10 mouse cellular contexts compared by ENCODE assay signal in genomic region chr7:16729563-16729962, GRCm38 (mm10). TPM values are rescaled to one million over a fixed set of nuclear protein-coding genes. Genes with fewer than 3 reads are reported as not detected.
DNase-seq lines count a peak whose midpoint lies in the region; ATAC-seq and TF ChIP-seq lines count a peak whose summit lies in the region.
"Not testable (repeated sequence)": the region's sequence is repeated elsewhere in the genome, so short reads cannot be mapped to it uniquely, and the experiment has no call there.
"Had no signal": no experiment of that assay in that cellular context is flagged by ENCODE, and none has a peak within 500 bp of the region (broad histone marks: within the 10 kb centered on the region; RNA-seq: fewer than 3 reads in every experiment).

No protein-coding gene starts in this region.

- H3K79me2 ChIP-seq in liver, adult 2 months (ENCODE audit: control insufficient read depth, insufficient read depth, low read length); macrophage (ENCODE audit: inconsistent target): not testable (repeated sequence)

- H3K27ac ChIP-seq in forebrain, embryonic 14.5 days (ENCODE audit: low read depth, low read length); kidney, embryonic 14.5 days (ENCODE audit: low read depth, low read length); liver, adult 2 months (replicated peaks; ENCODE audit: insufficient read depth, low read depth, low read length): not testable (repeated sequence)
- H3K27ac ChIP-seq in hindbrain, embryonic 10.5 days: peak overlapping the region; percentile 19
- H3K27ac ChIP-seq in macrophage: peak overlapping the region; percentile 2; the same call in 1 of the 2 replicates

- H3K4me1 ChIP-seq in forebrain, embryonic 14.5 days (ENCODE audit: control insufficient read depth, insufficient read depth, low read length); liver, adult 2 months (ENCODE audit: control insufficient read depth, insufficient read depth, low read length): not testable (repeated sequence)
- peaks cover 17% of the 10 kb centered on the region for H3K4me1 ChIP-seq in hindbrain, embryonic 10.5 days (replicated peaks)
- H3K4me1 ChIP-seq in kidney, embryonic 14.5 days (ENCODE audit: control insufficient read depth, insufficient read depth, low read length): peaks cover 12% of the 10 kb centered on the region

- ATAC-seq in forebrain, embryonic 14.5 days: peak; percentile 40; the same call in 1 of the 2 replicates
- peak; percentile 55 for ATAC-seq in kidney, embryonic 14.5 days (ENCODE audit: low FRiP score, low TSS enrichment)

- WGBS in forebrain, embryonic 14.5 days: 7% methylated on average over 7 of the region's 7 CpGs
- WGBS in hindbrain, embryonic 10.5 days: 7% methylated on average over 7 of the region's 7 CpGs
- WGBS in kidney, embryonic 14.5 days: 0% methylated on average over 7 of the region's 7 CpGs
- WGBS in liver, adult 2 months: under 1% methylated on average over 7 of the region's 7 CpGs
- under 1% methylated on average over 7 of the region's 7 CpGs for WGBS in macrophage (ENCODE audit: missing documents)

- H3K9me3 ChIP-seq in forebrain, embryonic 14.5 days (replicated peaks; ENCODE audit: control insufficient read depth, low read length); hindbrain, embryonic 10.5 days; kidney, embryonic 14.5 days (ENCODE audit: control insufficient read depth, low read length): not testable (repeated sequence)

- H3K9ac ChIP-seq in forebrain, embryonic 14.5 days (ENCODE audit: low read length); liver, adult 2 months (ENCODE audit: low read depth, low read length): not testable (repeated sequence)
- H3K9ac ChIP-seq in kidney, embryonic 14.5 days (ENCODE audit: low read depth, low read length): peak overlapping the region; percentile 31; the same call in 1 of the 2 replicates

- H3K27me3 ChIP-seq in forebrain, embryonic 14.5 days (replicated peaks; ENCODE audit: control insufficient read depth, insufficient read depth, low read length); hindbrain, embryonic 10.5 days (ENCODE audit: insufficient read depth, poor library complexity, severe bottlenecking); kidney, embryonic 14.5 days (ENCODE audit: control insufficient read depth, insufficient read depth, low read length); liver, adult 2 months (ENCODE audit: control insufficient read depth, insufficient read depth, low read length): not testable (repeated sequence)

- TF ChIP-seq CTCF in brain, embryonic 14.5 days (IDR thresholded peaks at IDR 0.05; ENCODE audit: borderline replicate concordance, extremely low read depth, insufficient read depth, insufficient read length); liver, adult 2 months (IDR thresholded peaks at IDR 0.05; ENCODE audit: low read depth, low read length): not testable (repeated sequence)

- not testable (repeated sequence) for H3K36me3 ChIP-seq in forebrain, embryonic 14.5 days (ENCODE audit: control insufficient read depth, insufficient read depth, low read length); hindbrain, embryonic 10.5 days; kidney, embryonic 14.5 days (ENCODE audit: control insufficient read depth, insufficient read depth, low read length); liver, adult 2 months (ENCODE audit: control insufficient read depth, insufficient read depth, low read length); macrophage (ENCODE audit: inconsistent target)

- H3K4me2 ChIP-seq in forebrain, embryonic 14.5 days (ENCODE audit: low read length): not testable (repeated sequence)
- H3K4me2 ChIP-seq in kidney, embryonic 14.5 days (replicated peaks; ENCODE audit: low read depth, low read length): peak overlapping the region; percentile 22

- TF ChIP-seq POLR2A in brain, embryonic 14.5 days (IDR thresholded peaks at IDR 0.05; ENCODE audit: borderline replicate concordance, extremely low read depth, insufficient read depth, insufficient read length, poor library complexity, severe bottlenecking); liver, adult 2 months (IDR thresholded peaks at IDR 0.05; ENCODE audit: extremely low read depth, insufficient read depth, low read length): not testable (repeated sequence)

- DNase-seq in CD4-positive, CD25-positive, alpha-beta regulatory T cell, adult 2 months (ENCODE audit: low read depth, low spot score): peak; percentile 60
- DNase-seq in brain, embryonic 14.5 days (ENCODE audit: low read depth): peak; percentile 39
- DNase-seq in forebrain, embryonic 14.5 days (ENCODE audit: low spot score): peak; percentile 23
- DNase-seq in hindbrain, embryonic 10.5 days (ENCODE audit: low spot score): peak; percentile 52
- peak; percentile 56 for DNase-seq in liver, adult 2 months (ENCODE audit: extremely low read depth, low read depth, low spot score)
- DNase-seq in retina, postnatal 1 day: peak; percentile 45

- not testable (repeated sequence) for H3K4me3 ChIP-seq in forebrain, embryonic 14.5 days (ENCODE audit: low read depth, low read length); kidney, embryonic 14.5 days (ENCODE audit: low read length); liver, adult 2 months (ENCODE audit: insufficient read depth, low read depth, low read length)
- peak overlapping the region; percentile 24 for H3K4me3 ChIP-seq in hindbrain, embryonic 10.5 days
- H3K4me3 ChIP-seq in macrophage (ENCODE audit: inconsistent target): peak overlapping the region; percentile 8; the same call in 1 of the 2 replicates

RNA-seq across cellular contexts. Expression of gene Ceacam9, which starts 7.8 kb away (rescaled TPM):
- 0.48 TPM in 1 of 2 replicates, not detected in the other for polyA plus RNA-seq in brain, embryonic 14.5 days (2012; rRNA removed)
- polyA plus RNA-seq in forebrain, embryonic 14.5 days (2014; fragmentation: Nextera tagmentation; extraction: Ambion mirVana): not detected in 2 replicates
- not detected in 2 replicates for polyA plus RNA-seq in hindbrain, embryonic 10.5 days (2016; fragmentation: Nextera tagmentation; extraction: Ambion mirVana)
- polyA plus RNA-seq in kidney, embryonic 14.5 days (2014; fragmentation: Nextera tagmentation; extraction: Ambion mirVana): not detected in 2 replicates
- not detected in 2 replicates for total RNA-seq in liver, adult 2 months (2014; rRNA removed)
- not detected in 2 replicates for polyA plus RNA-seq in liver, adult 2 months (2012; rRNA removed)
- not detected for total RNA-seq in macrophage (2018; cell fraction: chromatin; rRNA removed)
- total RNA-seq in macrophage (2018; cell fraction: cytosol; rRNA removed): not detected
- total RNA-seq in macrophage (2018; cell fraction: nucleus; rRNA removed): not detected
- polyA plus RNA-seq in macrophage (2018): not detected in 3 replicates
- total RNA-seq: layer of hippocampus, postnatal 25 days had no signal

RNA-seq across cellular contexts. Expression of gene Ap2s1, which starts 8.6 kb away (rescaled TPM):
- 455 and 489 TPM in 2 replicates for polyA plus RNA-seq in brain, embryonic 14.5 days (2012; rRNA removed)
- polyA plus RNA-seq in forebrain, embryonic 14.5 days (2014; fragmentation: Nextera tagmentation; extraction: Ambion mirVana): 453 and 484 TPM in 2 replicates
- 277 and 316 TPM in 2 replicates for polyA plus RNA-seq in hindbrain, embryonic 10.5 days (2016; fragmentation: Nextera tagmentation; extraction: Ambion mirVana)
- 270 and 336 TPM in 2 replicates for polyA plus RNA-seq in kidney, embryonic 14.5 days (2014; fragmentation: Nextera tagmentation; extraction: Ambion mirVana)
- total RNA-seq in liver, adult 2 months (2014; rRNA removed): 116 and 134 TPM in 2 replicates
- 171 and 195 TPM in 2 replicates for polyA plus RNA-seq in liver, adult 2 months (2012; rRNA removed)
- total RNA-seq in macrophage (2018; cell fraction: chromatin; rRNA removed): 10 to 100 TPM; 12.2 to 62.3 (median 35.4) TPM
- 100 to 1,000 TPM; 319 to 543 (median 416) TPM for total RNA-seq in macrophage (2018; cell fraction: cytosol; rRNA removed)
- 100 to 1,000 TPM in 13 of 26 experiments, 10 to 100 TPM in 13; 51.2 to 167 (median 99.3) TPM for total RNA-seq in macrophage (2018; cell fraction: nucleus; rRNA removed)
- polyA plus RNA-seq in macrophage (2018): 207 to 606 TPM (median 518 TPM) in 3 replicates

RNA-seq across cellular contexts. Expression of gene Slc1a5, which starts 51.6 kb away (rescaled TPM):
- 18.7 and 32.3 TPM in 2 replicates for polyA plus RNA-seq in brain, embryonic 14.5 days (2012; rRNA removed)
- polyA plus RNA-seq in forebrain, embryonic 14.5 days (2014; fragmentation: Nextera tagmentation; extraction: Ambion mirVana): 7.0 and 7.4 TPM in 2 replicates
- 28.8 and 31.6 TPM in 2 replicates for polyA plus RNA-seq in hindbrain, embryonic 10.5 days (2016; fragmentation: Nextera tagmentation; extraction: Ambion mirVana)
- 30.2 and 36.1 TPM in 2 replicates for polyA plus RNA-seq in kidney, embryonic 14.5 days (2014; fragmentation: Nextera tagmentation; extraction: Ambion mirVana)
- total RNA-seq in liver, adult 2 months (2014; rRNA removed): 1.8 and 3.4 TPM in 2 replicates
- polyA plus RNA-seq in liver, adult 2 months (2012; rRNA removed): 2.6 and 4.2 TPM in 2 replicates
- total RNA-seq in macrophage (2018; cell fraction: chromatin; rRNA removed): 10 to 100 TPM; 10.7 to 39.0 (median 19.8) TPM
- 10 to 100 TPM in 4 of 26 experiments, 1 to 10 TPM in 22; 3.3 to 11.9 (median 7.5) TPM for total RNA-seq in macrophage (2018; cell fraction: cytosol; rRNA removed)
- 10 to 100 TPM; 11.1 to 88.3 (median 26.6) TPM for total RNA-seq in macrophage (2018; cell fraction: nucleus; rRNA removed)
- 4.0 to 23.3 TPM (median 15.1 TPM) in 3 replicates for polyA plus RNA-seq in macrophage (2018)

RNA-seq across cellular contexts. Expression of gene Ceacam15, which starts 54.1 kb away (rescaled TPM):
- not detected in 2 replicates for polyA plus RNA-seq in brain, embryonic 14.5 days (2012; rRNA removed)
- not detected in 2 replicates for polyA plus RNA-seq in forebrain, embryonic 14.5 days (2014; fragmentation: Nextera tagmentation; extraction: Ambion mirVana)
- not detected in 2 replicates for polyA plus RNA-seq in hindbrain, embryonic 10.5 days (2016; fragmentation: Nextera tagmentation; extraction: Ambion mirVana)
- not detected in 2 replicates for polyA plus RNA-seq in kidney, embryonic 14.5 days (2014; fragmentation: Nextera tagmentation; extraction: Ambion mirVana)
- not detected in 2 replicates for total RNA-seq in liver, adult 2 months (2014; rRNA removed)
- not detected in 2 replicates for polyA plus RNA-seq in liver, adult 2 months (2012; rRNA removed)
- total RNA-seq in macrophage (2018; cell fraction: chromatin; rRNA removed): not detected
- not detected for total RNA-seq in macrophage (2018; cell fraction: cytosol; rRNA removed)
- not detected for total RNA-seq in macrophage (2018; cell fraction: nucleus; rRNA removed)
- polyA plus RNA-seq in macrophage (2018): not detected in 3 replicates
- total RNA-seq: layer of hippocampus, postnatal 25 days had no signal
- polyA plus RNA-seq: forebrain, embryonic 15.5 days had no signal
